Mouse (Mus musculus) lung, postnatal 0 days (tissue): ENCODE results near the gene Cfap221. TPM values are rescaled to one million over a fixed set of nuclear protein-coding genes. Genes with fewer than 3 reads are reported as not detected.
A peak's percentile ranks its signal among the peaks of the same experiment; 100 is the strongest.

Experiments
- ATAC-seq: fragments of 200-750 bp; cut with Nextera tagmentation; 2 replicates; pipeline ENCODE4 v1.8.0; 2017; ENCODE audit warnings: moderate library complexity
- DNase-seq: peaks from one replicate; pipeline ENCODE4 v3.0.0-alpha.2; 2016; ENCODE audit warnings: low spot score
- H3K27ac ChIP-seq: fragments of 300-500 bp; sonication (generic); 2 replicates; pipeline ENCODE4 v1.5.1; 2014; ENCODE audit warnings: antibody characterized with exemption, mild to moderate bottlenecking, low read length, mixed read lengths
- H3K27me3 ChIP-seq: fragments of 300-500 bp; sonication (generic); replicated peaks from 2 replicates; pipeline ENCODE4 v1.6.1; 2014; ENCODE audit warnings: low read length, mixed read lengths; ENCODE audit not compliant: insufficient read depth
- H3K36me3 ChIP-seq: fragments of 300-500 bp; sonication (generic); 2 replicates; pipeline ENCODE4 v1.6.1; 2014; ENCODE audit warnings: low read length, mixed read lengths; ENCODE audit not compliant: insufficient read depth
- H3K4me1 ChIP-seq: fragments of 300-500 bp; sonication (generic); 2 replicates; pipeline ENCODE4 v1.6.1; 2014; ENCODE audit warnings: antibody characterized with exemption, low read depth, low read length, mixed read lengths; ENCODE audit not compliant: insufficient read depth
- H3K4me2 ChIP-seq: fragments of 300-500 bp; sonication (generic); replicated peaks from 2 replicates; pipeline ENCODE4 v1.6.1; 2014; ENCODE audit warnings: low read depth, mild to moderate bottlenecking, low read length, moderate library complexity, mixed read lengths
- H3K4me3 ChIP-seq: fragments of 300-500 bp; sonication (generic); 2 replicates; pipeline ENCODE4 v1.5.1; 2014; ENCODE audit warnings: low read depth, low read length
- H3K9ac ChIP-seq: fragments of 300-500 bp; sonication (generic); replicated peaks from 2 replicates; pipeline ENCODE4 v1.6.1; 2014; ENCODE audit warnings: low read depth, mild to moderate bottlenecking
- H3K9me3 ChIP-seq: fragments of 300-500 bp; sonication (generic); 2 replicates; pipeline ENCODE4 v1.6.1; 2016; ENCODE audit warnings: low read length, mixed read lengths
- CTCF ChIP-seq: IDR thresholded peaks from 2 replicates; pipeline ENCODE4 v1.5.1; 2016; ENCODE audit warnings: antibody characterized with exemption, mild to moderate bottlenecking
- EP300 ChIP-seq: IDR thresholded peaks from 2 replicates; pipeline ENCODE4 v1.6.1; 2016; ENCODE audit warnings: antibody characterized with exemption, mild to moderate bottlenecking, control low read depth
- WGBS: fragments of 180-500 bp; shearing (Covaris S2); extraction: QIAGEN DNeasy Blood & Tissue Kit; methylation state at CpG from one replicate; pipeline ENCODE4 v1.1.7; 2014; 5-methylcytosine and 5-hydroxymethylcytosine counted together
- polyA plus RNA-seq: library from polyadenylated mRNA; unstranded; fragments of >200 nt; fragmentation: Nextera tagmentation; extraction: Ambion mirVana; gene quantifications from 2 replicates; pipeline ENCODE4 v1.2.1, GENCODE M21; 2015

The Cfap221 gene
- polyA plus RNA-seq, 1 experiment from 2014 or later, result 0.39 TPM

GRCm38 (mm10) chr1:120024331-120025049, 27.5 kb upstream of the Cfap221 start:
- Histone ChIP-seq H3K9ac (no peak overlapping the region), H3K36me3 (no peaks in the 10 kb centered on the region), H3K9me3 (no peaks in the 10 kb centered on the region), H3K27me3 (no peaks in the 10 kb centered on the region), H3K4me1 (no peaks in the 10 kb centered on the region), H3K4me3 (no peak overlapping the region), H3K27ac (no peak overlapping the region), H3K4me2 (no peak overlapping the region)
- TF ChIP-seq CTCF (no peak), EP300 (no peak)
- DNase-seq, result no peak
- no peak for ATAC-seq
- 38% methylated on average over 10 of the region's 10 CpGs for WGBS

DNA sequence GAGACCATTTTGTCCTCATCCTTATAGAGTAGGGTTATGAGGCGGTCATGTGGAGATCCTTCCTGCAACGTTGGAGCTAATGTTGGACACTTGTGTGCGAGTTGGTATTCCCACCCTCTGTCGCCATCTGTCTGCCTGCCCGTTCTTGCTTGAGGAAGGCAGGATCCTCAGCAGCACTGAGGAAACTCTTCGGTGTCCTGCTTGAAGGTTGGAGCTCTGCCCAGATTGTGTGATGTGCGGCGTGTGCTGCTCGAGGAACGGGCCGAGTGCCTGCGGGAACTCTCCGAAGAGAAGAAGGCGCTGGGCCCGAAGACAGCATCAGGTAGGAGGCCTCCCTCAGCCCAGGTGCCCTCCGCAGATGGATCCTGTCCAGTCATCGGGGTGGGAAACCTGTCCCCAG, 24.9 kb upstream of the Cfap221 start:
- Histone ChIP-seq H3K27ac (no peak overlapping the region), H3K4me2 (no peak overlapping the region), H3K9me3 (no peaks in the 10 kb centered on the region), H3K4me1 (no peaks in the 10 kb centered on the region), H3K36me3 (no peaks in the 10 kb centered on the region), H3K9ac (no peak overlapping the region), H3K4me3 (no peak overlapping the region), H3K27me3 (no peaks in the 10 kb centered on the region)
- WGBS, result 80% methylated on average over 17 of the region's 17 CpGs
- TF ChIP-seq EP300, result no peak
- no peak for TF ChIP-seq CTCF
- ATAC-seq (no peak), DNase-seq (no peak)

- Histone ChIP-seq H3K9ac (no peak overlapping the region), H3K27me3 (no peaks in the 10 kb centered on the region), H3K36me3 (no peaks in the 10 kb centered on the region), H3K27ac (no peak overlapping the region), H3K4me1 (no peaks in the 10 kb centered on the region), H3K9me3 (no peaks in the 10 kb centered on the region), H3K4me2 (no peak overlapping the region), H3K4me3 (no peak overlapping the region)
- no peak for ATAC-seq
- WGBS, result 57% methylated on average over 7 of the region's 7 CpGs
- no peak for TF ChIP-seq EP300
- no peak for TF ChIP-seq CTCF
- no peak for DNase-seq
Measured at GRCm38 (mm10) chr1:120020322-120020897, 23.4 kb upstream of the Cfap221 start.

GRCm38 (mm10) chr1:120019428-120019827, 22.4 kb upstream of the Cfap221 start:
- Histone ChIP-seq H3K27me3 (no peaks in the 10 kb centered on the region), H3K4me2 (no peak overlapping the region), H3K4me3 (no peak overlapping the region), H3K9me3 (no peaks in the 10 kb centered on the region), H3K36me3 (no peaks in the 10 kb centered on the region), H3K9ac (no peak overlapping the region), H3K27ac (no peak overlapping the region), H3K4me1 (no peaks in the 10 kb centered on the region)
- DNase-seq, result no peak
- ATAC-seq, result no peak
- no peak for TF ChIP-seq CTCF
- TF ChIP-seq EP300, result no peak
- 78% methylated on average over 12 of the region's 12 CpGs for WGBS

- no peaks in the 10 kb centered on the region for H3K36me3 ChIP-seq
- no peak overlapping the region for H3K9ac ChIP-seq
- no peak overlapping the region for H3K4me3 ChIP-seq
- H3K4me1 ChIP-seq, result no peaks in the 10 kb centered on the region
- ATAC-seq, result no peak
- H3K27me3 ChIP-seq, result no peaks in the 10 kb centered on the region
- no peak for TF ChIP-seq EP300
- no peak for TF ChIP-seq CTCF
- DNase-seq, result no peak
- WGBS, result 68% methylated on average over 3 of the region's 3 CpGs
- H3K9me3 ChIP-seq, result no peaks in the 10 kb centered on the region
- H3K27ac ChIP-seq, result no peak overlapping the region
- H3K4me2 ChIP-seq, result no peak overlapping the region
Measured at GRCm38 (mm10) chr1:120018900-120019299, 21.9 kb upstream of the Cfap221 start.

- Histone ChIP-seq H3K4me3 (no peak overlapping the region), H3K9me3 (no peaks in the 10 kb centered on the region), H3K9ac (no peak overlapping the region), H3K4me1 (no peaks in the 10 kb centered on the region), H3K27ac (no peak overlapping the region), H3K36me3 (no peaks in the 10 kb centered on the region), H3K27me3 (no peaks in the 10 kb centered on the region), H3K4me2 (no peak overlapping the region)
- 78% methylated on average over 2 of the region's 2 CpGs for WGBS
- TF ChIP-seq CTCF, result peak; percentile 59
- TF ChIP-seq EP300, result no peak
- DNase-seq (peak; percentile 41), ATAC-seq (no peak)
Measured at GRCm38 (mm10) chr1:120016240-120016639, 19.2 kb upstream of the Cfap221 start.
